Mouse (Mus musculus) midbrain, embryonic 11.5 days (tissue): ENCODE data around the gene Bfar. TPM values are rescaled to one million over a fixed set of nuclear protein-coding genes. Genes with fewer than 3 reads are reported as not detected.
"Not testable (repeated sequence)": the region's sequence is repeated elsewhere in the genome, so short reads cannot be mapped to it uniquely, and the experiment has no call there.

ENCODE experiments used
- ATAC-seq: fragments of 200-750 bp; cut with Nextera tagmentation; 2 replicates; pipeline ENCODE4 v1.8.0; 2017; ENCODE audit warnings: moderate TSS enrichment, moderate library complexity; ENCODE audit not compliant: low FRiP score
- DNase-seq: peaks from one replicate; pipeline ENCODE4 v3.0.0; 2015; ENCODE audit warnings: low spot score; ENCODE audit errors: missing footprints
- H3K27ac ChIP-seq: fragments of 300-500 bp; sonication (generic); 2 replicates; pipeline ENCODE4 v1.5.1; 2014; ENCODE audit warnings: low read depth, low read length
- H3K27me3 ChIP-seq: fragments of 300-500 bp; sonication (generic); 2 replicates; pipeline ENCODE4 v1.6.1; 2014; ENCODE audit warnings: mild to moderate bottlenecking, low read length, moderate library complexity, mixed read lengths; ENCODE audit not compliant: control insufficient read depth, insufficient read depth
- H3K36me3 ChIP-seq: fragments of 300-500 bp; sonication (generic); 2 replicates; pipeline ENCODE4 v1.6.1; 2014; ENCODE audit warnings: mild to moderate bottlenecking, low read length, moderate library complexity, mixed read lengths; ENCODE audit not compliant: control insufficient read depth, insufficient read depth
- H3K4me1 ChIP-seq: fragments of 300-500 bp; sonication (generic); 2 replicates; pipeline ENCODE4 v1.6.1; 2014; ENCODE audit warnings: low read length; ENCODE audit not compliant: control insufficient read depth, insufficient read depth
- H3K4me2 ChIP-seq: fragments of 300-500 bp; sonication (generic); 2 replicates; pipeline ENCODE4 v1.6.1; 2014; ENCODE audit warnings: mild to moderate bottlenecking, moderate library complexity
- H3K4me3 ChIP-seq: fragments of 300-500 bp; sonication (generic); 2 replicates; pipeline ENCODE4 v1.5.1; 2014; ENCODE audit warnings: low read depth, low read length
- H3K9ac ChIP-seq: fragments of 300-500 bp; sonication (generic); 2 replicates; pipeline ENCODE4 v1.6.1; 2014; ENCODE audit warnings: low read length
- H3K9me3 ChIP-seq: fragments of 300-500 bp; sonication (generic); 2 replicates; pipeline ENCODE4 v1.6.1; 2016; ENCODE audit warnings: low read length; ENCODE audit not compliant: control insufficient read depth
- WGBS: fragments of 180-500 bp; shearing (Covaris S2); extraction: QIAGEN DNeasy Blood & Tissue Kit; methylation state at CpG from one replicate; pipeline ENCODE4 v1.1.7; 2014; 5-methylcytosine and 5-hydroxymethylcytosine counted together
- polyA plus RNA-seq: library from polyadenylated mRNA; unstranded; fragments of >200 nt; fragmentation: Nextera tagmentation; extraction: Ambion mirVana; gene quantifications from 2 replicates; pipeline ENCODE4 v1.2.1, GENCODE M21; 2014

Bfar gene
- 41.6 and 43.3 TPM in 2 replicates for polyA plus RNA-seq

- Histone ChIP-seq H3K4me1 (peaks cover 8% of the 10 kb centered on the region), H3K4me2 (peak within 1 kb of the TSS; percentile 85), H3K9me3 (no peaks in the 10 kb centered on the region), H3K36me3 (peaks cover 3% of the 10 kb centered on the region; the same call in 1 of the 2 replicates), H3K27me3 (no peaks in the 10 kb centered on the region), H3K4me3 (peak within 1 kb of the TSS; percentile 76), H3K9ac (peak within 1 kb of the TSS; percentile 85), H3K27ac (peak within 1 kb of the TSS; percentile 26; the same call in 1 of the 2 replicates)
- DNase-seq (peak; percentile 99), ATAC-seq (peak; percentile 94)
- WGBS, result under 1% methylated on average over 54 of the region's 54 CpGs
These were observed at the start of gene Bfar, which contains the start of gene 3110001I22Rik for GRCm38 (mm10) chr16:13671685-13672385. Bfar (plus strand) TSS chr16:13671858. 3110001I22Rik (plus strand) TSS chr16:13671929.

- ATAC-seq (no peak), DNase-seq (no peak)
- H3K9ac ChIP-seq, result no peak overlapping the region
- H3K27me3 ChIP-seq, result no peaks in the 10 kb centered on the region
- no peaks in the 10 kb centered on the region for H3K9me3 ChIP-seq
- no peak overlapping the region for H3K4me3 ChIP-seq
- H3K4me1 ChIP-seq, result no peaks in the 10 kb centered on the region
- H3K4me2 ChIP-seq, result no peak overlapping the region
- no peak overlapping the region for H3K27ac ChIP-seq
- WGBS, result 55% methylated on average over 5 of the region's 5 CpGs
- H3K36me3 ChIP-seq, result 0 out of 2 replicates have a peak, but pooled peaks cover 3% of the 10 kb centered on the region
These were observed 43.3 kb upstream of the Bfar start for GRCm38 (mm10) chr16:13628345-13628744.

GRCm38 (mm10) chr16:13638198-13638597 is 33.5 kb upstream of the Bfar start:
- not testable (repeated sequence) for DNase-seq, H3K27ac ChIP-seq, H3K27me3 ChIP-seq, H3K4me2 ChIP-seq, H3K36me3 ChIP-seq, H3K4me1 ChIP-seq, H3K4me3 ChIP-seq, H3K9ac ChIP-seq, H3K9me3 ChIP-seq
- ATAC-seq, result peak; percentile 16; the same call in 1 of the 2 replicates
- 39% methylated on average over 2 of the region's 2 CpGs for WGBS

GRCm38 (mm10) chr16:13639508-13639907 is 32.1 kb upstream of the Bfar start:
- no peak overlapping the region for H3K27ac ChIP-seq
- WGBS, result 89% methylated on average over 5 of the region's 5 CpGs
- no peak overlapping the region for H3K9ac ChIP-seq
- peaks cover 3% of the 10 kb centered on the region for H3K36me3 ChIP-seq
- no peaks in the 10 kb centered on the region for H3K9me3 ChIP-seq
- peaks cover 4% of the 10 kb centered on the region; the same call in 1 of the 2 replicates for H3K4me1 ChIP-seq
- no peak overlapping the region for H3K4me2 ChIP-seq
- no peak overlapping the region for H3K4me3 ChIP-seq
- H3K27me3 ChIP-seq, result no peaks in the 10 kb centered on the region
- ATAC-seq (no peak), DNase-seq (no peak)

- Histone ChIP-seq H3K4me2 (no peak overlapping the region), H3K36me3 (peaks cover 3% of the 10 kb centered on the region), H3K9ac (no peak overlapping the region), H3K4me1 (peaks cover 4% of the 10 kb centered on the region; the same call in 1 of the 2 replicates), H3K4me3 (no peak overlapping the region), H3K9me3 (no peaks in the 10 kb centered on the region), H3K27me3 (no peaks in the 10 kb centered on the region), H3K27ac (no peak overlapping the region)
- WGBS, result 83% methylated on average over 7 of the region's 7 CpGs
- no peak for DNase-seq
- ATAC-seq, result no peak
These were observed 31.6 kb upstream of the Bfar start for GRCm38 (mm10) chr16:13640064-13640463.

GRCm38 (mm10) chr16:13644474-13644873 is 27.2 kb upstream of the Bfar start:
- Histone ChIP-seq H3K9me3 (no peaks in the 10 kb centered on the region), H3K4me1 (no peaks in the 10 kb centered on the region), H3K4me2 (no peak overlapping the region), H3K27me3 (no peaks in the 10 kb centered on the region), H3K36me3 (no peaks in the 10 kb centered on the region; the same call in 1 of the 2 replicates), H3K9ac (no peak overlapping the region), H3K4me3 (no peak overlapping the region), H3K27ac (no peak overlapping the region)
- WGBS, result 93% methylated on average over 3 of the region's 3 CpGs
- DNase-seq (no peak), ATAC-seq (no peak)

GRCm38 (mm10) chr16:13645930-13646329 is 25.7 kb upstream of the Bfar start:
- Histone ChIP-seq H3K4me3 (no peak overlapping the region), H3K9me3 (no peaks in the 10 kb centered on the region), H3K27me3 (no peaks in the 10 kb centered on the region), H3K9ac (no peak overlapping the region), H3K4me2 (no peak overlapping the region), H3K27ac (no peak overlapping the region), H3K4me1 (no peaks in the 10 kb centered on the region), H3K36me3 (peaks cover 2% of the 10 kb centered on the region; the same call in 1 of the 2 replicates)
- ATAC-seq, result no peak
- DNase-seq, result no peak
- WGBS, result 88% methylated on average over 4 of the region's 4 CpGs

- WGBS, result 97% methylated on average over 3 of the region's 3 CpGs
- DNase-seq (no peak), ATAC-seq (no peak)
- Histone ChIP-seq H3K9me3 (no peaks in the 10 kb centered on the region), H3K36me3 (peaks cover 10% of the 10 kb centered on the region), H3K27me3 (no peaks in the 10 kb centered on the region), H3K4me3 (no peak overlapping the region), H3K9ac (no peak overlapping the region), H3K4me1 (no peaks in the 10 kb centered on the region), H3K4me2 (no peak overlapping the region), H3K27ac (no peak overlapping the region)
These were observed 12.8 kb upstream of the Bfar start for GRCm38 (mm10) chr16:13658886-13659285.

- H3K27me3 ChIP-seq, result no peaks in the 10 kb centered on the region
- H3K4me3 ChIP-seq, result no peak overlapping the region
- ATAC-seq, result no peak
- no peaks in the 10 kb centered on the region for H3K9me3 ChIP-seq
- H3K4me1 ChIP-seq, result no peaks in the 10 kb centered on the region
- H3K9ac ChIP-seq, result no peak overlapping the region
- no peak overlapping the region for H3K27ac ChIP-seq
- peaks cover 9% of the 10 kb centered on the region for H3K36me3 ChIP-seq
- DNase-seq, result no peak
- 91% methylated on average over 9 of the region's 9 CpGs for WGBS
- no peak overlapping the region for H3K4me2 ChIP-seq
These were observed 10.9 kb upstream of the Bfar start for GRCm38 (mm10) chr16:13660736-13661135.
